Mouse (Mus musculus) CD4-positive, CD25-positive, alpha-beta regulatory T cell, adult 2 months (primary cell): Measurements from ENCODE around the gene Acox2.
"Not testable (repeated sequence)": the region's sequence is repeated elsewhere in the genome, so short reads cannot be mapped to it uniquely, and the experiment has no call there.

Experiments
- DNase-seq: peaks from one replicate; pipeline ENCODE4 v3.0.0-alpha.2; 2012; ENCODE audit warnings: low read depth, low spot score

Gene Acox2

GRCm38 (mm10) chr14:8259166-8259565 is at the start of gene Acox2:
Acox2 (minus strand) TSS chr14:8259353.
- no peak for DNase-seq

GRCm38 (mm10) chr14:8308650-8309049 is 49.5 kb upstream of the Acox2 start:
- DNase-seq, result no peak

DNA sequence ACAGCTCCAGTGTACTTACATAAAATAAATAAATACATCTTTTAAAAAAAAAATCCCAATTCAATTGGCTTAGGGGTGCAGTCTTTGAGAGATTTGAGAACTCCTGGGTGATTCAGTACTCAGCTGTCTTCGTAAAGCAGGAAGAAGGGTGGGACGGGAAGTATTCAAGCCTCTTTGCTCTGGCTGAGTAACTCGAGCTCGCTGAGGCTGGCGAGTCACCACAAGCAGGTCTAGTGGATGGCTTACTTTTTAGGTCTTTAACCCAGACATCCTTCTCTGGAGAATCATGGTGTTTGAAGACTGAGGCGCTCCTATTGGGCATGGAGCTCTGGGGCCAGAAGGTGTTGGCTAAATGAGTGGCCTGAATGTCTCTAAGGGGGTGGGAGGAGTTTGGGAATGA is 47.7 kb upstream of the Acox2 start:
- DNase-seq, result no peak

GRCm38 (mm10) chr14:8305014-8305413 is 45.9 kb upstream of the Acox2 start:
- no peak for DNase-seq

DNA sequence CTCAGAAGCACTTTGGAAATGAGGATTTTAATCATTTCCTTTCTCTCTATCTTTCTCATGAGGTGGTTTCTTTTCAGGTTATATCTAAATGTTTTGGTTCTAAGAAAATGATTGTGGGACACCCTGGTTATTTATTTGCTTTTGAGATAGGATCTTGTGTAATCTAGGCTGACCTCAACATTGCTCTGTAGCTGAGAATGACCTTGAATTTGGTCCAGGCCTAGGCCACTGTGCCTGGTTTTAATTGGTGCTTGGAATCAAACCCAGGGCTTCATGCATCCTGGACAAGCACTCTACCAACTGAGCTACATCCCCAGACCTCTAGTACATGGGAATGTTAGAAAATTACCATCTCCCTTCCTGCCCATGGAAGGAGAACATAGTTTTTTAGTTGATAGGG is 44.9 kb upstream of the Acox2 start:
- no peak for DNase-seq

- DNase-seq, result no peak
These were observed 43.5 kb upstream of the Acox2 start for GRCm38 (mm10) chr14:8302687-8303086.

DNA sequence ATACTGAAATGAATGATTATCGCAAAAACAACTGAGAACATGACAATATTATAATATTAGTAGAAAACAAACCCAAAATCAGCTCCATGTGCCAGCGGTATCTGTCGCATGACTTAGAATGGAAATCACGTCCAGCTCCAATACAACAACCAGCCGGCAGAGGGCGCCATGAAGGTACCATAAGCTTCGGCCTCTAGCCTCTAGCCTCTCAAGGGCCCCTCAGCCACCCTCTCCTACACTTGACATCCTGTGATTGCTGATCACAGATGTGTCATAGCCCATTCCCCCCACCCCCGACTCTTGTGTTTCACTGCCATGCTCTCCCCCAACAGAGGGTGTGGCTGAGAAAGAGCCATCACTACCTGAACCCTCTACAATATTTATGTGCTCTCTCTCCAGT is 41.1 kb upstream of the Acox2 start:
- DNase-seq, result peak; percentile 55

- DNase-seq, result no peak
These were observed 38.7 kb upstream of the Acox2 start for GRCm38 (mm10) chr14:8297889-8298293.

DNA sequence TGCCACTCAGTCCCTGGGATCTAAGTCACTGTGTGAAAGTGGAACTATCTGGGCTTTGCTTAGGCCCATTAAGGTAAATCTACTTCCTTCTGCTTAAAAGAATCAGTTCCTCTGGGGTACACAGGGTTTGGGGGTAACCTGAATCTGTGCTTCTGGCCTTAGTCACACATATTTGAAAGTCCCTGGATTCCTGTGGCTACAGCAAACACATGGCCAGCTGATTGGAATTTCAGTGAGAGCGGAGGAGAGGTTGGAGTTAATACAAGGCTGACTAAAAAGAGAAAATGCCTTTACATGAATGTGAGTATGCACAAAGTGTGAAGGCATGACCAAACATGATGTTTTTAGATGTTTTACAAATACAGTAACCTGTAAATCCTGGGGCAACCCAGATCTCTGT is 35.1 kb upstream of the Acox2 start:
- no peak for DNase-seq

- peak; percentile 4 for DNase-seq
These were observed 27.4 kb upstream of the Acox2 start for GRCm38 (mm10) chr14:8286595-8286994.

DNA sequence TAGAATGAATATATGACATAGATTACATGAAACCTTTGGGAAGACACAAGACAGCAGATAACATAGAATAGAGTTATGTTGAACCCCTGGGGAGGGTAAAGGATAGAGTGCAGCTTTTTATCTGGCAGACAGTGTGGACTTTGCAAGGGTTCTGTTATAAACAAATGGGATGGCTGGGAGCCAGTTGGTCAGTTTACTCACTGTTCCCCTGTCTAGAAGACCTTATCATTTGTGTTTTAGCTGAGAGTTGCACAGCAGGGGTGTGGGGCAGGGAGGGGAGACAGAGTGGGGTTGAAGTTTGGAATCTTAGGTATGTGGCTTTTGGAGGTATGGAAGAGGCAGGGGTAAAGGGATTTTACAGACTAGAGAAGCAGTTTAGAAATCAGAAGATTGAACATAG is 24.6 kb upstream of the Acox2 start:
- no peak for DNase-seq

GRCm38 (mm10) chr14:8271281-8271680 is 12.1 kb upstream of the Acox2 start:
- DNase-seq, result not testable (repeated sequence)

GRCm38 (mm10) chr14:8264378-8264777 is 5.2 kb upstream of the Acox2 start:
- DNase-seq, result no peak

DNA sequence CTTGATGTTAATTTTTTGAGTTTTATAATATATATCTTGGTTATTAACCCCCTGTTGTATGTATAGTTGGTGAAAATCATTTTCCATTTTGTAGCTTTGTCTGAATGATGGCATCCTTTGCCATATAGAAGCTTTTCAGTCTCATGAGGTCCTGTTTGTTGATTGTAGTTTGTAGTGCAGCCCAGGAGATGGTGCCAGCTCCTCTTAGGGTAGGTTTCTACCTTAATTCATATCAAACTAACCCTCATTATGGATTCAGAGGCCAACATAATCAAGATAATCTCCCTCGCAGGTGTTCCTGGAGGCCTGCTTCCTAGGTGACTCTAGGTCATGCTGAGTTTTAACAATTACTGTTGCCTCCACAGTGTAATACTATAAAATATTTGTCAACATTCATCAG is 3.1 kb upstream of the Acox2 start:
- no peak for DNase-seq

DNA sequence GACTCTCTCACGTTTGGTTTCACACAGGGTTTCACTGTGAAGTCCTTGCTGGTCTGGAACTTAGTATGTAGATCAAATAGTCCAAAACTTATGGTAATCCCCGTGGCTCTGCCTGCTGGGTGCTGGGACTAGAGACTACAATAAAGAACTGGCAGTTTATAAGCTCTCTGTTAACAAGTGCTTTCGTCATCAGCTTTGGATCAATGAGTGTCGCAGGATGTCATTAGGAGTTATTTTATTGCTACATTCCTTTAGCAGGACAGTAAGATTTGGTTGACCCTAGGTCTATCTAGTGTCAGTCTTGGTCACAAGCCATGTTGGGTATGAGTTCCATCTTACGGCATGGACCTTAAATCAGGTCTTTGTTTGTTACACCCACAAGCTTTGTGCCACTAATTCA is 1.1 kb upstream of the Acox2 start:
- no peak for DNase-seq

GRCm38 (mm10) chr14:8258752-8259151 is 401 bp downstream of the Acox2 start:
- no peak for DNase-seq

DNA sequence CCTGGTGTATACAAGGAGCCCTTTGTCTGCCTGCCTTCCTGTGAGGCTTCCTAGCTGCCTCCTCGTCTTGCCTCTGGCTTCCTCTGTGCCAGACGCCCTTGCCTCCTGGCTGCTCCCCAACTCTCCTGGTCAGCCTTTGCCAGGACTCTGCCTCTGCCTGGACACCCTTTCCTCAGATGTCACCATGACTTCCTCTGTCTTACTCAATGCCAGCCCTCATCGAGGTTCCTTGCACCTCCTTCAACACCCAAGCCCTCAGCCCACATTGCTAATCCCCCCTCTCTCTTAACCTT is 872 bp downstream of the Acox2 start:
- DNase-seq, result no peak

DNA sequence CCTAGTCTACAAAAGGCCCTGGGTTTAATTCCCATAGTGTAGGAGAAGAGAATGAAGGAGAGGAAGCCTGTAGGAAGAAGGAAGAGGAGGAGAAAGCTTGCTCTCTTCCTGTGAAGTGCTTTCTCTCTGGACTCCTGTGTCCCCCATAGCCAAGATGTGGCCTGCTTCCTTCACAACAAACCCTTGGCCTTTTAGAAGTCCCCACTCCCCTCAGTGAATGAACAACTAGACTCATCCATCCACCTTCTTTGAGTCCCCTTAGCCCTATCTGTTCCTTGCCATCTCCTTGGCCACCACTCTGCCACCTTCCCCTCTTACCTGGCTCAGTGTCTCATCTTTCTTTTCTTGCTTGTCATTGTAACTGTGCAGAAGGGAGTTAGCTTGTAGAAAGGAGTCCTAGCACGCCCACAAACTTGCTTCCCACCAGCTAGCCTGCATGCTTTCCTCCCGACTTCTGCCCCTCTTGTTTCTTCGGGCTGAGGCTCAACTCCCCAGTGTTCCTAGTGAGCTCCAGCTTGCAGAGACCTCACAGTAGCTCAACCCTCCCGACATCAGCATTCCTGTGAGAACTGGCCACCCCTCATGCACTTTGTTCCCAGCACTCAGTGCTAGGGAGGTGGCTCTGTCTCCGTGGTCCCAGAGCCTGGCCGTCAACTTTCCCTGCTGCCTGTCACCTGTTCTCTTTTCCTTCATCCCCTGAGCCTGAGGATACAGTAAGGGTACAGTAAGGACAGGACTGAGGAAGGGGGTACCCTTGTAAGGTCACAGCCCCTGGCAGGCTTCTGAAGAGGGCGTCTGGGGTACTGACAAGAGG is 1.4 kb downstream of the Acox2 start:
- no peak for DNase-seq

DNA sequence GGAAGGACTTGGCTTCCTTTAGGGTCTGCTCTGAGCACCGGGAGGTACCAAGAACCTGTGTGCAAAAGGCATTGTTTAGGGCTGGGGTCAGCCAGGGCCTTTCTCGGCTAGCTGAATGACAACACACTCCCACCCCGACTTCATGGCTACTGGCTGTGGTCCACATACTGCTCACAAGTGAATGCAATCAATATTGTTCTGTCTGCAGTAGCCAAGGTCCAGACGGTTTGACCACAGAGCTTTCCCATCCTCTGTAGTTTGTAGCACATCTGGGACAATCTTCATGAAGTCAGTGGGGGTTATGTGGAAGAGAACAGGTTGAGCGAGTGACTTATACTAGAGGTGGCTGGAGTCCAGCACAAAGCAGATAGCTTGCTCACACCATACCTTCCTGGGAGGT is 2.3 kb downstream of the Acox2 start:
- DNase-seq, result no peak

DNA sequence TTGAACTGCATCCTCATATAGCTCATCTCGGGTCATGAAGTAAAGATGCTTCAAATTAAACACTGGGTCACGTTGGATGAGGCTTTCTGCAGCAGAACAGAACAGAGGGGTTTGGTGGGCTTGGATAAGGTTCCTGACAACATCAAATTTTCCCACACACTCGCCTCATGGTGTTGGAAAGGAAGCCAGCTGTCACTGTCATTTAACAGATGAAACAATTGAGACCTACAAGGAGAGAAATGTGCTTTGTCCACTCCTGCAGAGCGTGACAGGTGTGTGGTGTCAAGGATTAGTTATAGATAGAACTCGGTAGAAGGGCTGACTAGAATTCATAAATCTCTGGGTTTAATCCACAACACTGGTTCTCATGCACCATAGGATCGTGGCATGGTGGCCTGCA is 3.1 kb downstream of the Acox2 start:
- DNase-seq, result no peak

- DNase-seq, result peak; percentile 60
These were observed 4.0 kb downstream of the Acox2 start for GRCm38 (mm10) chr14:8255076-8255729.

GRCm38 (mm10) chr14:8251330-8251885 is 7.7 kb downstream of the Acox2 start:
- no peak for DNase-seq
